Mouse (Mus musculus) stomach, postnatal 0 days (tissue): ENCODE results near the gene Nufip1.

Experiments
- CTCF ChIP-seq: IDR thresholded peaks from 2 replicates; pipeline ENCODE4 v1.5.1; 2016; ENCODE audit warnings: antibody characterized with exemption, low read depth, mild to moderate bottlenecking, moderate library complexity
- EP300 ChIP-seq: optimal IDR thresholded peaks from 2 replicates; pipeline ENCODE3; 2016; ENCODE audit warnings: antibody characterized with exemption

DNA sequence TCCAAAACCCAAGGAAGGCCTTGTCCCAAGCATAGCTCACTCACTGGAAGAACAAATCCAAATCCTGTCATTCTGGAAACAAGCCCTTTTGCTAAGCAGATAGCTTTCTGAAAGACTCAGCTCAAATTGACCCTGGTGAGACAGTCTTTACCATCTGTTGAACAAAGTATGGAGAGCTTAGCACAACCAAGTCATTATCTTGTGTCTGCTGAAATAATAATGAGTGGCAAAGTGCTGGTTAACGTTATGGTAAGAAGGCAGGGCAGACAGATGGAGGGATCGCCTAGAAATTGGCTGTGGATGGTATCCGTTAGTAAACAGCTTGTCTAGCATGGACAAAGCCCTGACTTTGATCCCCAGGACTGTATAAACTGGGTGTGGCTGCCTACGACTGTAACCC, 35.0 kb upstream of the Nufip1 start:
- no peak for TF ChIP-seq CTCF
- TF ChIP-seq EP300: no peak
